Mouse (Mus musculus): ENCODE measurements at regions not wholly inside any gene's neighbourhood (a gene's known extent, or its start where the extent isn't known, plus 50 kb on each side); places are given as distances from the start of the nearest gene placed in this dataset.
A peak's percentile ranks its signal among the peaks of the same experiment; 100 is the strongest.

- Histone ChIP-seq H3K27me3 (no peaks in the 10 kb centered on the region), H3K4me1 (replicated peaks) (no peaks in the 10 kb centered on the region), H3K9me3 (no peaks in the 10 kb centered on the region), H3K4me3 (no peak overlapping the region), H3K36me3 (no peaks in the 10 kb centered on the region), H3K4me2 (no peak overlapping the region), H3K9ac (no peak overlapping the region), H3K27ac (replicated peaks) (no peak overlapping the region)
- 96% methylated on average over 3 of the region's 3 CpGs for WGBS
- ATAC-seq (ENCODE audit: low FRiP score, low read depth), result no peak
These were observed 77.7 kb upstream of the Itga6 start for GRCm38 (mm10) chr2:71667746-71668145.

GRCm38 (mm10) chr2:71670228-71670790, 75.1 kb upstream of the Itga6 start:
- Histone ChIP-seq H3K9ac (no peak overlapping the region), H3K4me1 (replicated peaks) (no peaks in the 10 kb centered on the region; the same call in 1 of the 2 replicates), H3K27ac (replicated peaks) (no peak overlapping the region), H3K4me2 (no peak overlapping the region), H3K36me3 (no peaks in the 10 kb centered on the region), H3K4me3 (no peak overlapping the region), H3K9me3 (no peaks in the 10 kb centered on the region), H3K27me3 (no peaks in the 10 kb centered on the region)
- no peak for ATAC-seq (ENCODE audit: low FRiP score, low read depth)
- WGBS, result 92% methylated on average over 6 of the region's 6 CpGs

- H3K4me2 ChIP-seq, result no peak overlapping the region
- no peak overlapping the region for H3K4me3 ChIP-seq
- no peak overlapping the region for H3K27ac ChIP-seq (replicated peaks)
- 89% methylated on average over 4 of the region's 4 CpGs for WGBS
- no peak for ATAC-seq (ENCODE audit: low FRiP score, low read depth)
- H3K4me1 ChIP-seq (replicated peaks), result no peaks in the 10 kb centered on the region; the same call in 1 of the 2 replicates
- H3K9me3 ChIP-seq, result no peaks in the 10 kb centered on the region
- no peak overlapping the region for H3K9ac ChIP-seq
- no peaks in the 10 kb centered on the region for H3K27me3 ChIP-seq
- no peaks in the 10 kb centered on the region for H3K36me3 ChIP-seq
These were observed 74.5 kb upstream of the Itga6 start for GRCm38 (mm10) chr2:71670882-71671281.

GRCm38 (mm10) chr2:71673087-71673920, 72.1 kb upstream of the Itga6 start:
- Histone ChIP-seq H3K9ac (no peak overlapping the region), H3K9me3 (no peaks in the 10 kb centered on the region), H3K4me1 (replicated peaks) (no peaks in the 10 kb centered on the region; the same call in 1 of the 2 replicates), H3K4me3 (no peak overlapping the region), H3K27me3 (no peaks in the 10 kb centered on the region), H3K36me3 (no peaks in the 10 kb centered on the region), H3K4me2 (no peak overlapping the region), H3K27ac (replicated peaks) (no peak overlapping the region)
- peak; percentile 65; the same call in 1 of the 2 replicates for ATAC-seq (ENCODE audit: low FRiP score, low read depth)
- WGBS, result 69% methylated on average over 18 of the region's 18 CpGs

- Histone ChIP-seq H3K9me3 (no peaks in the 10 kb centered on the region), H3K27me3 (no peaks in the 10 kb centered on the region), H3K4me3 (no peak overlapping the region), H3K36me3 (no peaks in the 10 kb centered on the region), H3K4me2 (no peak overlapping the region), H3K9ac (no peak overlapping the region), H3K4me1 (replicated peaks) (peaks cover 5% of the 10 kb centered on the region; the same call in 1 of the 2 replicates), H3K27ac (replicated peaks) (no peak overlapping the region)
- no peak for ATAC-seq (ENCODE audit: low FRiP score, low read depth)
- 46% methylated on average over 1 of the region's 1 CpGs for WGBS
These were observed 64.7 kb upstream of the Itga6 start for GRCm38 (mm10) chr2:71680746-71681145.

GRCm38 (mm10) chr2:71681148-71681547, 64.3 kb upstream of the Itga6 start:
- no peak for ATAC-seq (ENCODE audit: low FRiP score, low read depth)
- Histone ChIP-seq H3K9ac (no peak overlapping the region), H3K4me2 (no peak overlapping the region), H3K36me3 (no peaks in the 10 kb centered on the region), H3K9me3 (no peaks in the 10 kb centered on the region), H3K4me3 (no peak overlapping the region), H3K4me1 (replicated peaks) (peaks cover 5% of the 10 kb centered on the region; the same call in 1 of the 2 replicates), H3K27ac (replicated peaks) (no peak overlapping the region), H3K27me3 (no peaks in the 10 kb centered on the region)
- 66% methylated on average over 4 of the region's 4 CpGs for WGBS

GRCm38 (mm10) chr2:71683375-71683774, 62.0 kb upstream of the Itga6 start:
- no peak overlapping the region for H3K9ac ChIP-seq
- peak; percentile 23; the same call in 1 of the 2 replicates for ATAC-seq (ENCODE audit: low FRiP score, low read depth)
- 70% methylated on average over 4 of the region's 4 CpGs for WGBS

GRCm38 (mm10) chr2:71685239-71685638, 60.2 kb upstream of the Itga6 start:
- 87% methylated on average over 7 of the region's 7 CpGs for WGBS
- no peak for ATAC-seq (ENCODE audit: low FRiP score, low read depth)
- H3K4me2 ChIP-seq, result no peak overlapping the region

More at GRCm38 (mm10) chr2:71683375-71683774, 62.0 kb upstream of the Itga6 start:
- Histone ChIP-seq H3K27ac (replicated peaks) (no peak overlapping the region), H3K9me3 (no peaks in the 10 kb centered on the region), H3K4me1 (replicated peaks) (peaks cover 5% of the 10 kb centered on the region; the same call in 1 of the 2 replicates), H3K4me2 (no peak overlapping the region), H3K4me3 (no peak overlapping the region), H3K27me3 (no peaks in the 10 kb centered on the region), H3K36me3 (no peaks in the 10 kb centered on the region)

GRCm38 (mm10) chr2:71689041-71689440, 56.4 kb upstream of the Itga6 start:
- 68% methylated on average over 4 of the region's 4 CpGs for WGBS
- H3K4me3 ChIP-seq, result no peak overlapping the region
- no peak overlapping the region for H3K9ac ChIP-seq
- no peak for ATAC-seq (ENCODE audit: low FRiP score, low read depth)
- H3K4me1 ChIP-seq (replicated peaks), result peaks cover 18% of the 10 kb centered on the region
- no peak overlapping the region for H3K4me2 ChIP-seq
- no peaks in the 10 kb centered on the region for H3K27me3 ChIP-seq
- no peak overlapping the region for H3K27ac ChIP-seq (replicated peaks)
- H3K9me3 ChIP-seq, result no peaks in the 10 kb centered on the region
- H3K36me3 ChIP-seq, result no peaks in the 10 kb centered on the region

More at GRCm38 (mm10) chr2:71685239-71685638, 60.2 kb upstream of the Itga6 start:
- peaks cover 12% of the 10 kb centered on the region for H3K4me1 ChIP-seq (replicated peaks)
- no peaks in the 10 kb centered on the region for H3K9me3 ChIP-seq
- no peaks in the 10 kb centered on the region for H3K36me3 ChIP-seq
- H3K27ac ChIP-seq (replicated peaks), result no peak overlapping the region
- H3K4me3 ChIP-seq, result no peak overlapping the region
- no peak overlapping the region for H3K9ac ChIP-seq
- H3K27me3 ChIP-seq, result no peaks in the 10 kb centered on the region

- Histone ChIP-seq H3K4me1 (replicated peaks) (peaks cover 18% of the 10 kb centered on the region), H3K9me3 (no peaks in the 10 kb centered on the region), H3K4me3 (no peak overlapping the region), H3K4me2 (peak overlapping the region; percentile 24), H3K9ac (no peak overlapping the region), H3K27ac (replicated peaks) (peak overlapping the region; percentile 62), H3K27me3 (no peaks in the 10 kb centered on the region), H3K36me3 (no peaks in the 10 kb centered on the region)
- 46% methylated on average over 27 of the region's 27 CpGs for WGBS
- ATAC-seq (ENCODE audit: low FRiP score, low read depth), result peak; percentile 78; the same call in 1 of the 2 replicates
These were observed 54.9 kb upstream of the Itga6 start for GRCm38 (mm10) chr2:71690277-71691161.

GRCm38 (mm10) chr2:71694758-71695310, 50.6 kb upstream of the Itga6 start:
- H3K4me3 ChIP-seq, result no peak overlapping the region
- peak; percentile 29; the same call in 1 of the 2 replicates for ATAC-seq (ENCODE audit: low FRiP score, low read depth)
- whole genome bisulfite sequencing, result 67% methylated on average over 6 of the region's 6 CpGs
- H3K4me2 ChIP-seq, result no peak overlapping the region
- no peaks in the 10 kb centered on the region for H3K9me3 ChIP-seq
- H3K4me1 ChIP-seq (replicated peaks), result peaks cover 19% of the 10 kb centered on the region
- H3K27ac ChIP-seq (replicated peaks), result no peak overlapping the region
- no peaks in the 10 kb centered on the region for H3K36me3 ChIP-seq
- H3K9ac ChIP-seq, result no peak overlapping the region
- no peaks in the 10 kb centered on the region for H3K27me3 ChIP-seq

All from hindbrain, embryonic 15.5 days (tissue).